Mouse (Mus musculus): ENCODE results near the gene Sept4.

DNA sequence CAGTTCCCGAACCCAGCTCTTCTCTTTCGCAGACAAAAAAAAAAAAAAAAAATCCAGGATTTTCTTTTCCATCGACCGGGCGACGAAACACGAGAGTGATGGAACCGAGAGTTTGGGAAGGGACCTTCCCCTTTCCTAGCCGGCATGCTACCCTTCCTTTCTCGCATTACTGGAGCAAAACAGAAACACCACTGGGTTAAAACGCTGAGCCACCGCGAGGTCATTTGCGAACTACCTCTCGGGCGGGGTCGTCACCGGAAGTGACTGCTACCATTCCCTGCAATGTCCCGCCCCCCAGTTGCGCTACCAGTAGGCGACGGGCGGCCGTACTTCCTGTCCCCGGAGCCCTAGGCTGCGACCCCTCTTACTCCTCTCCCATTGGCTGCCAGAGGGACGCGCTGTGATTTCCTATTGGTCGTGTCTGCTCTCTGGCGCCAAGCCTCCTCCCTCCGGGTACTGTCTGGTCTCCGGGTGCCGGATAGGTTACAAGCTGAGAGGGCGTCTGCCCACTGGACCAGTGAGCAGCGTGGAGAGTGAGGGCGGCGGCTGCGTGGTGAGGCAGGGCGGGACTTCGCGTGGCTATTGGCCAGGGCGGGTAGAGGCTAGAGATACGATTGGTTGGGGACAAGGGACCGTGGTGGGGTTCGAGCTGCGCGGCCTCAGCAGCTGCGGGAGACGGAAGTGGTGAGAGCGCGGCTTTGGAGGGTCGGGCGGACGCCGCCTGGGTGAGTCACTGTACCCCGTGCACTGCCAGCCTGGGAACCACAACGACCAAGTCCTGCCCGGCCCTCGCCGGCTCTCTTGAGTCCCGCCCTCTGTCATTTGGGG lies 23.0 kb downstream of the Sept4 start, which contains the start of gene Mtmr4:
- TF ChIP-seq POLR2A (IDR thresholded peaks at IDR 0.05; ENCODE audit: control insufficient read depth, low read depth, low read length), result peak; percentile 80
- TF ChIP-seq CTCF (IDR thresholded peaks at IDR 0.05; ENCODE audit: control insufficient read depth, insufficient read depth, insufficient replicate concordance, low read depth, low read length), result no peak
